ENCODE assay signal across 10 mouse cellular contexts in the genomic region with DNA sequence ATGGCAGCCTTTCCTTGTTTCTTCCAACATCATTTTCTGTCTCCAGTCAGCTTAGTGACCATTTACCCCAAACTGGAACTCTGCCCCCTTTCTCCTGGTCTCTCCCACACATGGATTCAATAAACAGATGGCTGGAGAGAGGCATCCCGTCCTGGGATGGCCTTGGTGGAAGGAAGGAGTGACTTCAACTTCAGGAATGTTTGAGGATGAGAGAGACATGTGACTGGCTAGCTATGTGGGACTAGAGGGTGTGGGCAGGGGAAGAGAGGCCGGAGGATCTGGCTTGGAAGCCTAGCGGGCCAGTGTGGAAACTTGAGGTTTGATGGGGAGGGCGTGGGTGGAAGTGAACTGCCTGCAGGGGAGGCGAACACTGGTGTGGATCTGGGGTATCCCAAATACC. TPM values are rescaled to one million over a fixed set of nuclear protein-coding genes. Genes with fewer than 3 reads are reported as not detected.
DNase-seq lines count a peak whose midpoint lies in the region; ATAC-seq and TF ChIP-seq lines count a peak whose summit lies in the region.
"Had no signal": no experiment of that assay in that cellular context is flagged by ENCODE, and none has a peak within 500 bp of the region (broad histone marks: within the 10 kb centered on the region; RNA-seq: fewer than 3 reads in every experiment).

No protein-coding gene starts in this region.

- H3K4me2 ChIP-seq in heart, embryonic 11.5 days: no peak overlapping the region
- H3K4me2 ChIP-seq: hindbrain, embryonic 13.5 days had no signal

- peaks cover 45% of the 10 kb centered on the region for H3K4me1 ChIP-seq in heart, adult 2 months (ENCODE audit: control insufficient read depth, insufficient read depth, low read length)
- peaks cover 60% of the 10 kb centered on the region for H3K4me1 ChIP-seq in heart, embryonic 11.5 days (ENCODE audit: control insufficient read depth, insufficient read depth, low read length)

- TF ChIP-seq EP300 in heart, adult 2 months (IDR thresholded peaks at IDR 0.05; ENCODE audit: insufficient read depth, low read depth, low read length): peak; percentile 60; the same call in 1 of the 2 replicates

- WGBS in heart, adult 2 months: 35% methylated on average over 5 of the region's 5 CpGs
- 61% methylated on average over 5 of the region's 5 CpGs for WGBS in heart, embryonic 11.5 days (ENCODE audit: insufficient replicate concordance)

- TF ChIP-seq CTCF in heart, adult 2 months (IDR thresholded peaks at IDR 0.05): no peak

- intact Hi-C loops in heart, adult 2 months (cut with DNase I): loop anchor here (10.0 kb wide), 1 partner anchor 322 kb away; the partner anchor contains the start of gene Prpsap1
- intact Hi-C loops in heart, postnatal 10 days (cut with DNase I): no loop called here

- H3K79me2 ChIP-seq in heart, adult 2 months (replicated peaks; ENCODE audit: control insufficient read depth, insufficient read depth, low read length): no peaks in the 10 kb centered on the region; the same call in 1 of the 2 replicates

- H3K27ac ChIP-seq in heart, adult 2 months: peak overlapping the region; percentile 26
- H3K27ac ChIP-seq in heart, embryonic 11.5 days (ENCODE audit: low read depth, low read length): no peak overlapping the region

- H3K36me3 ChIP-seq in heart, adult 2 months (ENCODE audit: control insufficient read depth, insufficient read depth, low read length): no peaks in the 10 kb centered on the region
- H3K36me3 ChIP-seq in heart, embryonic 11.5 days (ENCODE audit: control insufficient read depth, insufficient read depth, low read length): no peaks in the 10 kb centered on the region
- H3K36me3 ChIP-seq: hindbrain, embryonic 13.5 days had no signal

- no peaks in the 10 kb centered on the region for H3K9me3 ChIP-seq in heart, embryonic 11.5 days (replicated peaks; ENCODE audit: control insufficient read depth, low read length)
- H3K9me3 ChIP-seq: hindbrain, embryonic 13.5 days had no signal

- TF ChIP-seq POLR2A in heart, adult 2 months (IDR thresholded peaks at IDR 0.05; ENCODE audit: insufficient read depth, low read depth, low read length): no peak

- H3K9ac ChIP-seq in heart, adult 2 months (ENCODE audit: low read depth, low read length): no peak overlapping the region
- no peak overlapping the region for H3K9ac ChIP-seq in heart, embryonic 11.5 days (ENCODE audit: low read depth, low read length)

- H3K4me3 ChIP-seq in heart, adult 2 months: no peak overlapping the region
- H3K4me3 ChIP-seq in heart, embryonic 11.5 days (ENCODE audit: low read depth, low read length): no peak overlapping the region
- H3K4me3 ChIP-seq: hindbrain, embryonic 13.5 days had no signal

- no peak for ATAC-seq in heart, embryonic 11.5 days (replicated peaks; ENCODE audit: insufficient number of reproducible peaks, low FRiP score, low TSS enrichment)

- no peaks in the 10 kb centered on the region for H3K27me3 ChIP-seq in heart, adult 2 months (ENCODE audit: control insufficient read depth, insufficient read depth, low read length)
- H3K27me3 ChIP-seq in heart, embryonic 11.5 days (ENCODE audit: control insufficient read depth, insufficient read depth, low read length): no peaks in the 10 kb centered on the region
- H3K27me3 ChIP-seq: hindbrain, embryonic 13.5 days had no signal

- peak in 1 of 2 experiments; percentile 59 for DNase-seq in heart, adult 2 months
- peak; percentile 74 for DNase-seq in 3134 (ENCODE audit: extremely low read depth, insufficient read length, low spot score)
- DNase-seq in NIH3T3 (ENCODE audit: low read depth): peak; percentile 95
- DNase-seq in heart, postnatal 10 days: peak; percentile 67 to 73
- no peak for DNase-seq in frontal cortex, postnatal 36 days (ENCODE audit: low spot score in 2 of 2)
- DNase-seq in cerebellum, adult 18-20 months: no peak
- DNase-seq: right cerebral cortex, postnatal 14 days; thymus, postnatal 25 days had no signal

RNA-seq across cellular contexts. Expression of gene Mxra7, which starts 11.1 kb away (rescaled TPM):
- 10 to 100 TPM; 15.1 to 19.4 TPM for total RNA-seq in heart, adult 2 months (2021)
- 10.4 and 15.6 TPM in 2 replicates for polyA plus RNA-seq in heart, adult 2 months (2012; rRNA removed)
- 15.9 and 16.1 TPM in 2 replicates for polyA plus RNA-seq in heart, embryonic 11.5 days (2014; fragmentation: Nextera tagmentation; extraction: Ambion mirVana)
- total RNA-seq in heart, postnatal 10 days (2021): 10 to 100 TPM; 43.3 to 48.7 TPM

RNA-seq across cellular contexts. Expression of gene Mettl23, which starts 26.3 kb away (rescaled TPM):
- total RNA-seq in heart, adult 2 months (2021): 10 to 100 TPM; 38.3 to 40.5 TPM
- 34.3 and 59.4 TPM in 2 replicates for polyA plus RNA-seq in heart, adult 2 months (2012; rRNA removed)
- 58.5 and 60.4 TPM in 2 replicates for polyA plus RNA-seq in heart, embryonic 11.5 days (2014; fragmentation: Nextera tagmentation; extraction: Ambion mirVana)
- total RNA-seq in heart, postnatal 10 days (2021): 10 to 100 TPM; 32.0 to 35.1 TPM

RNA-seq across cellular contexts. Expression of gene Jmjd6, which starts 26.5 kb away (rescaled TPM):
- total RNA-seq in heart, adult 2 months (2021): 10 to 100 TPM; 34.1 to 37.4 TPM
- 14.6 and 20.9 TPM in 2 replicates for polyA plus RNA-seq in heart, adult 2 months (2012; rRNA removed)
- polyA plus RNA-seq in heart, embryonic 11.5 days (2014; fragmentation: Nextera tagmentation; extraction: Ambion mirVana): 83.2 and 89.0 TPM in 2 replicates
- total RNA-seq in heart, postnatal 10 days (2021): 10 to 100 TPM; 33.3 to 37.8 TPM

RNA-seq across cellular contexts. Expression of gene Mfsd11, which starts 35.5 kb away (rescaled TPM):
- total RNA-seq in heart, adult 2 months (2021): 10 to 100 TPM; 29.9 to 33.5 TPM
- 23.8 and 27.9 TPM in 2 replicates for polyA plus RNA-seq in heart, adult 2 months (2012; rRNA removed)
- polyA plus RNA-seq in heart, embryonic 11.5 days (2014; fragmentation: Nextera tagmentation; extraction: Ambion mirVana): 29.3 and 35.8 TPM in 2 replicates
- total RNA-seq in heart, postnatal 10 days (2021): 10 to 100 TPM; 41.7 to 43.6 TPM

RNA-seq across cellular contexts. Expression of gene Srsf2, which starts 36.1 kb away (rescaled TPM):
- 100 to 1,000 TPM in 1 of 2 experiments, 10 to 100 TPM in 1; 91.4 to 104 TPM for total RNA-seq in heart, adult 2 months (2021)
- polyA plus RNA-seq in heart, adult 2 months (2012; rRNA removed): 158 and 165 TPM in 2 replicates
- polyA plus RNA-seq in heart, embryonic 11.5 days (2014; fragmentation: Nextera tagmentation; extraction: Ambion mirVana): 577 and 621 TPM in 2 replicates
- 100 to 1,000 TPM; 196 to 197 TPM for total RNA-seq in heart, postnatal 10 days (2021)

Comparison
In these comparisons a context has a peak if more than half of its experiments do, and no peak if none do; other contexts are left out.
1. DNase-seq: peak in 3134 (single experiment), NIH3T3 (single experiment) and heart, postnatal 10 days (2 of 2); none in frontal cortex, postnatal 36 days (0 of 2) and cerebellum, adult 18-20 months (0 of 2).